Mouse (Mus musculus) kidney, adult 2 months (tissue): ENCODE data around the gene Hap1. TPM values are rescaled to one million over a fixed set of nuclear protein-coding genes. Genes with fewer than 3 reads are reported as not detected.
"Not testable (repeated sequence)": the region's sequence is repeated elsewhere in the genome, so short reads cannot be mapped to it uniquely, and the experiment has no call there.

Experiments used
- DNase-seq: peaks from one replicate; pipeline ENCODE4 v3.0.0; 2021
- H3K27ac ChIP-seq: fragments of 200-500 bp; 2 replicates; pipeline ENCODE4 v1.5.1; 2012; ENCODE audit warnings: low read depth, low read length, control low read depth, inconsistent platforms; ENCODE audit not compliant: insufficient read depth
- H3K27me3 ChIP-seq: fragments of 200-500 bp; replicated peaks from 2 replicates; pipeline ENCODE4 v1.6.1; 2012; ENCODE audit warnings: mild to moderate bottlenecking, moderate library complexity, low read length, inconsistent platforms; ENCODE audit not compliant: control insufficient read depth, insufficient read depth
- H3K36me3 ChIP-seq: fragments of 200-500 bp; 2 replicates; pipeline ENCODE4 v1.6.1; 2012; ENCODE audit warnings: mild to moderate bottlenecking, moderate library complexity, low read length, inconsistent platforms; ENCODE audit not compliant: control insufficient read depth, insufficient read depth
- H3K4me1 ChIP-seq: fragments of 200-500 bp; 2 replicates; pipeline ENCODE4 v1.6.1; 2011; ENCODE audit warnings: low read length; ENCODE audit not compliant: control insufficient read depth, insufficient read depth
- H3K4me3 ChIP-seq: fragments of 200-500 bp; 2 replicates; pipeline ENCODE4 v1.5.1; 2011; ENCODE audit warnings: mild to moderate bottlenecking, low read depth, low read length, control low read depth; ENCODE audit not compliant: insufficient read depth
- CTCF ChIP-seq: fragments of 200-500 bp; conservative IDR thresholded peaks from 2 replicates; pipeline ENCODE4 v1.5.1; 2011; ENCODE audit warnings: low read depth, mild to moderate bottlenecking, control low read depth, low read length, moderate library complexity, mixed read lengths; ENCODE audit not compliant: insufficient read depth, insufficient read length
- POLR2A ChIP-seq: fragments of 200-500 bp; IDR thresholded peaks from one replicate; pipeline ENCODE4 v1.6.1; 2011; ENCODE audit warnings: low read depth, low read length, control low read depth
- WGBS: fragments of 180-500 bp; shearing (Covaris S2); methylation state at CpG from one replicate; pipeline ENCODE4 v1.1.7; 2018; 5-methylcytosine and 5-hydroxymethylcytosine counted together
- polyA plus RNA-seq: library from polyadenylated mRNA; depleted of rRNA; stranded (reverse); fragments of >200 nt; gene quantifications from 2 replicates; pipeline ENCODE4 v1.2.3, GENCODE M21; 2012

Gene Hap1
- polyA plus RNA-seq, 1 experiment: 3.6 TPM

DNA sequence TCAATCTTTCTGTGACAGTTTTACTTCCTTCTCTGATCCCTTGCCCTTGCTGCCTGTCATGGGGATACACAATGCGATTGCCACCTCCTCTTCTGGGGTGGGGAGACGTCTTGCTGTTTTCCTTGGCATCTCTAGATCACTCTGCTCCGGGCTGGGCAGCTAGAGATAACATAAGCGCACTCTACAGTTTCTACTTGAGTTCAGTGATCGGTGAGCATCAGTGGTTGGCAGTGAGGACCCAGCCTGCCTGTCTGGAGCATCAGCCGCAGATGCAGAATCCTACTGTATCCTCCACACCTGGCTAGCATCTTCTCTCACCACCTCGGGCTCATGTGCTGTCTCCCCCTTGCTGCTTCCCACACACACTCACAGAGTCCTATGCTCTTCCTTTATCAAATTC lies 13.2 kb upstream of the Hap1 start:
- H3K36me3 ChIP-seq: peaks cover 8% of the 10 kb centered on the region
- H3K27me3 ChIP-seq: no peaks in the 10 kb centered on the region
- WGBS: 43% methylated on average over 7 of the region's 7 CpGs
- H3K4me1 ChIP-seq: no peaks in the 10 kb centered on the region
- TF ChIP-seq POLR2A (no peak), CTCF (no peak)
- no peak overlapping the region for H3K27ac ChIP-seq
- no peak for DNase-seq
- H3K4me3 ChIP-seq: no peak overlapping the region

- no peak overlapping the region for H3K4me3 ChIP-seq
- H3K4me1 ChIP-seq: no peaks in the 10 kb centered on the region
- WGBS: 12% methylated on average over 12 of the region's 12 CpGs
- H3K27me3 ChIP-seq: no peaks in the 10 kb centered on the region
- H3K27ac ChIP-seq: no peak overlapping the region
- no peaks in the 10 kb centered on the region for H3K36me3 ChIP-seq
- peak; percentile 81 for DNase-seq
- TF ChIP-seq CTCF: peak; percentile 86
- no peak for TF ChIP-seq POLR2A
Measured at GRCm38 (mm10) chr11:100362979-100363562, 7.1 kb upstream of the Hap1 start.

DNA sequence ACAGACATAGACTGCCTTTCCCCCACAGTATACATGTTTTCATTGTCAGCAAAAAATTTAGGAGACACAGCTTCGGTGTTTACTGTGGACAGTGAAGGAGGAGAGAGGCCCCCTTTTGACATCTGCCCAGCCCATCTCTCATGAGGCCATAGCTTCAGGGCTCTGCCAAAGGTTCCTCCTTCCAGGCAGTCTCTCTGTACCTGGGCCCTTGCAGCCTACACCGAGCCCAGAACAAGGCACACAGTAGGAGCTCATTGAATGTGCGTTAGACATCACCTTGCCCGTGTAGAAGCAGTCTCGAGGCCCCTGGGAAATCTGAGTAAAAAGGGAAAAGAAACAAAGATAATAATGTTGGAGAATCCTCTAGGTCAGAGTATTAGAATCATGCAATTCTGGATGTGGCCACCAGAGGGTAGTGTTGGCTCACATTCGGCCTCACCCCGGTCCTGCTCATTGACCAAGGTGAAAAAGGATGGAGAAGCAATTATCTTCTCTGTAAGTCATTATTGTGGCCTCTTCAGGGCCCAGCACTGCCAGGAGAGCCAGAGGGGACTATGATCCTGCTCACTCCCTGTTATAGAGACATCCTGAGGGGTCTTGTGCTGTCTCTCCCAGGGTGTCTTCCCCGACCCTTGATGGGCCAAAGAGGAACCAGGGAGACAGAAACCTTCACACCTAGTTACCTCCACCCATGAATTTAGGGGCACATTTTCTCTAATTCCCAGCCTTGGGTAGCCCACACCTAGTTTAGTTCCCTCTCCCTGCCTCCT lies 6.5 kb upstream of the Hap1 start:
- H3K4me1 ChIP-seq: no peaks in the 10 kb centered on the region
- DNase-seq: peak; percentile 78
- TF ChIP-seq CTCF (peak; percentile 94), POLR2A (no peak)
- H3K36me3 ChIP-seq: no peaks in the 10 kb centered on the region
- no peak overlapping the region for H3K4me3 ChIP-seq
- no peaks in the 10 kb centered on the region for H3K27me3 ChIP-seq
- 9% methylated on average over 8 of the region's 8 CpGs for WGBS
- no peak overlapping the region for H3K27ac ChIP-seq

DNA sequence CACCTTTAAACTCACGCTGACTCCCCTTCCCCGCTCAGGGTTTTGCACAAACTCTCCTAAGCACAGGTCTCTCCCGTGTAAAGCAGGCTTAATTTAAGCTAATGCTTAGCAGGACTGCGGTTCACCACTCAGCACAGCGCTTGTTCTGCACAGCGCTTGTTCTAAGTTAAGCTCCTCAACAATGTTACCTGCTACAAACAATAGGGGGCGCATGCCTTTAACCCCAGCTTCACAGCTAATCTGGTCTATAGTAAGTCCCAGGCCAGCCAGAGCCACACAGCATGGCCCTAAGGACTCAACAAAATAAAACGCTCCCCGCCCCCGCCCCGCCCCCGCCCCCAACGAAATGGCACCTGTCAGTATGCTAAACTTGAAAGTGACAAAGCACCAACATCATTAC lies 5.1 kb upstream of the Hap1 start:
- H3K4me1 ChIP-seq, H3K27ac ChIP-seq, H3K36me3 ChIP-seq, H3K4me3 ChIP-seq, H3K27me3 ChIP-seq, DNase-seq: not testable (repeated sequence)
- WGBS: 14% methylated on average over 1 of the region's 13 CpGs

GRCm38 (mm10) chr11:100360175-100360574 lies 4.2 kb upstream of the Hap1 start:
- Histone ChIP-seq H3K4me1 (no peaks in the 10 kb centered on the region), H3K27me3 (no peaks in the 10 kb centered on the region), H3K36me3 (no peaks in the 10 kb centered on the region), H3K4me3 (no peak overlapping the region), H3K27ac (no peak overlapping the region)
- 82% methylated on average over 6 of the region's 6 CpGs for WGBS
- no peak for TF ChIP-seq POLR2A
- no peak for TF ChIP-seq CTCF
- DNase-seq: no peak

GRCm38 (mm10) chr11:100357408-100357807 lies 1.5 kb upstream of the Hap1 start:
- H3K27me3 ChIP-seq: no peaks in the 10 kb centered on the region
- no peak for DNase-seq
- no peaks in the 10 kb centered on the region for H3K36me3 ChIP-seq
- no peak for TF ChIP-seq CTCF
- TF ChIP-seq POLR2A: no peak
- no peak overlapping the region for H3K4me3 ChIP-seq
- no peaks in the 10 kb centered on the region for H3K4me1 ChIP-seq
- no peak overlapping the region for H3K27ac ChIP-seq
- WGBS: 59% methylated on average over 5 of the region's 5 CpGs

DNA sequence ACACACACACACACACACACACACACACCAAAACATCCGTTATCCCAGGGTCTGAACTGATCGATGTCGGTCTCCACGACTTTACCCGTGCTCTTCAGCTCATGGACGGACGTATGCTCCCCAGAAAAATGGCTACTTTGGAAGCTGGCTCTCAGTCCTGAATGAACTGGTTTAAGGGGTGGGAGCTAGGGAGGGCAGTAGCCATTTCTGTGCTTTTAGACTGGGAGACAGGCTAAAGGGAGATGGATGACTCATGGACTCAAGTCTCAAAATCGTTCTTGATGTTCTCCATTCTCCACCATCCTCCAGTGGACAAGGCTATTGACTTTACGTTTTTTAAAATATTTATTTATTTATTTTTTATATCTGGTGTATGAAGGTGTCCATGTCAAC lies 887 bp upstream of the Hap1 start:
- no peaks in the 10 kb centered on the region for H3K27me3 ChIP-seq
- DNase-seq: no peak
- TF ChIP-seq CTCF (no peak), POLR2A (no peak)
- H3K4me1 ChIP-seq: no peaks in the 10 kb centered on the region
- peak overlapping the region; percentile 16; the same call in 1 of the 2 replicates for H3K4me3 ChIP-seq
- no peak overlapping the region for H3K27ac ChIP-seq
- no peaks in the 10 kb centered on the region for H3K36me3 ChIP-seq
- 18% methylated on average over 9 of the region's 9 CpGs for WGBS
